Mouse (Mus musculus): ENCODE data around the gene Pdxdc1. TPM values are rescaled to one million over a fixed set of nuclear protein-coding genes. Genes with fewer than 3 reads are reported as not detected.

Gene Pdxdc1
- total and polyA plus RNA-seq, 3 experiments = 36.0 to 64.2 TPM; not detected in 1

GRCm38 (mm10) chr16:13890449-13890848, 12.5 kb downstream of the Pdxdc1 start (continued):
- no peak for TF ChIP-seq MYC (IDR thresholded peaks at IDR 0.05; ENCODE audit: low read depth, low read length)
- TF ChIP-seq NRF1 (IDR thresholded peaks at IDR 0.05; ENCODE audit: insufficient read depth, low read depth, low read length, poor library complexity, severe bottlenecking) = no peak
- TF ChIP-seq ZNF384 (IDR thresholded peaks at IDR 0.05; ENCODE audit: low read depth, low read length) = no peak
- no peak for TF ChIP-seq GABPA (IDR thresholded peaks at IDR 0.05; ENCODE audit: low read depth, low read length)

- H3K4me1 ChIP-seq (ENCODE audit: control insufficient read depth in 1 of 2, insufficient read depth in 2 of 2, low read length in 2 of 2) = no peaks in the 10 kb centered on the region
- H3K79me2 ChIP-seq (ENCODE audit: control insufficient read depth, insufficient read depth, low read length, poor library complexity) = no peaks in the 10 kb centered on the region; the same call in none of the 2 replicates
- H3K27ac ChIP-seq (ENCODE audit: control insufficient read depth, low read depth, low read length) = no peak overlapping the region
- peaks cover 0 to 6% of the 10 kb centered on the region in 2 experiments; a peak in 2 of 4 replicates for H3K36me3 ChIP-seq (ENCODE audit: control insufficient read depth in 1 of 2, insufficient read depth in 2 of 2, low read length in 2 of 2)
- TF ChIP-seq TCF12 (IDR thresholded peaks at IDR 0.05; ENCODE audit: low read depth, low read length) = no peak
- TF ChIP-seq NRF1 (IDR thresholded peaks at IDR 0.05; ENCODE audit: insufficient read depth, low read depth, low read length, poor library complexity, severe bottlenecking) = no peak
- TF ChIP-seq USF2 (IDR thresholded peaks at IDR 0.05; ENCODE audit: borderline replicate concordance in 1 of 2, insufficient read depth in 1 of 2, low read depth in 1 of 2, low read length in 2 of 2) = no peak
- no peak for TF ChIP-seq SIN3A (IDR thresholded peaks at IDR 0.05; ENCODE audit: low read length)
- TF ChIP-seq ELF1 (IDR thresholded peaks at IDR 0.05; ENCODE audit: low read depth, low read length) = no peak
- TF ChIP-seq TBP (IDR thresholded peaks at IDR 0.05; ENCODE audit: low read depth, low read length) = no peak
- TF ChIP-seq RAD21 (IDR thresholded peaks at IDR 0.05; ENCODE audit: low read depth, low read length) = no peak
- TF ChIP-seq ZC3H11A (IDR thresholded peaks at IDR 0.05; ENCODE audit: low read depth, low read length) = no peak
- TF ChIP-seq TAL1 (IDR thresholded peaks at IDR 0.05; ENCODE audit: low read length) = no peak
- TF ChIP-seq MYC (IDR thresholded peaks at IDR 0.05; ENCODE audit: low read depth, low read length) = no peak
- TF ChIP-seq USF1 (IDR thresholded peaks at IDR 0.05; ENCODE audit: low read depth, low read length) = no peak
- TF ChIP-seq ZMIZ1 (IDR thresholded peaks at IDR 0.05; ENCODE audit: low read depth, low read length) = no peak
- no peaks in the 10 kb centered on the region for H3K9me3 ChIP-seq (replicated peaks; ENCODE audit: insufficient read depth, low read length)
- DNase-seq (ENCODE audit: low read depth, low spot score) = no peak
- no peak overlapping the region for H3K4me3 ChIP-seq (ENCODE audit: control insufficient read depth in 1 of 2, insufficient read depth in 1 of 2, low read depth in 2 of 2, low read length in 2 of 2)
- H3K27me3 ChIP-seq (ENCODE audit: control insufficient read depth in 1 of 2, insufficient read depth in 2 of 2, low read length in 2 of 2) = no peaks in the 10 kb centered on the region
- H3K9ac ChIP-seq (ENCODE audit: control insufficient read depth, low read depth, low read length, poor library complexity, severe bottlenecking) = no peak overlapping the region
Measured at GRCm38 (mm10) chr16:13883094-13883774, 19.7 kb downstream of the Pdxdc1 start.

GRCm38 (mm10) chr16:13875483-13875882, 27.4 kb downstream of the Pdxdc1 start:
- H3K9me3 ChIP-seq (replicated peaks; ENCODE audit: insufficient read depth, low read length) = no peaks in the 10 kb centered on the region
- H3K4me3 ChIP-seq (ENCODE audit: control insufficient read depth in 1 of 2, insufficient read depth in 1 of 2, low read depth in 2 of 2, low read length in 2 of 2) = no peak overlapping the region
- H3K36me3 ChIP-seq (ENCODE audit: control insufficient read depth in 1 of 2, insufficient read depth in 2 of 2, low read length in 2 of 2) = peaks cover 0 to 2% of the 10 kb centered on the region in 2 experiments; a peak in 2 of 4 replicates
- H3K79me2 ChIP-seq (ENCODE audit: control insufficient read depth, insufficient read depth, low read length, poor library complexity) = no peaks in the 10 kb centered on the region
- no peak overlapping the region for H3K27ac ChIP-seq (ENCODE audit: control insufficient read depth, low read depth, low read length)
- no peaks in the 10 kb centered on the region for H3K27me3 ChIP-seq (ENCODE audit: control insufficient read depth in 1 of 2, insufficient read depth in 2 of 2, low read length in 2 of 2)
- H3K9ac ChIP-seq (ENCODE audit: control insufficient read depth, low read depth, low read length, poor library complexity, severe bottlenecking) = no peak overlapping the region
- no peak for TF ChIP-seq CTCF (IDR thresholded peaks at IDR 0.05 in 2 of 3, conservative IDR thresholded peaks at IDR 0.05 in 1 of 3; ENCODE audit: control insufficient read depth in 1 of 3, insufficient read depth in 1 of 3, low read depth in 2 of 3, low read length in 3 of 3, poor library complexity in 1 of 3, severe bottlenecking in 1 of 3)
- TF ChIP-seq POLR2AphosphoS5 (IDR thresholded peaks at IDR 0.05; ENCODE audit: borderline replicate concordance, low read depth, low read length) = no peak
- no peak for TF ChIP-seq ZNF384 (IDR thresholded peaks at IDR 0.05; ENCODE audit: low read depth, low read length)
- no peak for TF ChIP-seq POLR2A (IDR thresholded peaks at IDR 0.05; ENCODE audit: control insufficient read depth in 1 of 2, insufficient read depth in 1 of 2, low read depth in 1 of 2, low read length in 2 of 2, poor library complexity in 1 of 2)
- no peak for TF ChIP-seq CHD1 (IDR thresholded peaks at IDR 0.05; ENCODE audit: low read depth, low read length)
- TF ChIP-seq EP300 (IDR thresholded peaks at IDR 0.05; ENCODE audit: low read depth in 1 of 2, low read length in 2 of 2) = no peak
- TF ChIP-seq ZKSCAN1 (IDR thresholded peaks at IDR 0.05; ENCODE audit: low read depth, low read length) = no peak
- TF ChIP-seq MXI1 (IDR thresholded peaks at IDR 0.05; ENCODE audit: low read depth, low read length) = no peak
- no peak for TF ChIP-seq ELF1 (IDR thresholded peaks at IDR 0.05; ENCODE audit: low read depth, low read length)
- no peak for TF ChIP-seq MAX (IDR thresholded peaks at IDR 0.05; ENCODE audit: low read length)
- TF ChIP-seq GATA1 (IDR thresholded peaks at IDR 0.05; ENCODE audit: low read depth, low read length) = no peak
- no peak for DNase-seq (ENCODE audit: low read depth, low spot score)
- no peaks in the 10 kb centered on the region for H3K4me1 ChIP-seq (ENCODE audit: control insufficient read depth in 1 of 2, insufficient read depth in 2 of 2, low read length in 2 of 2)

Measured in MEL (cell line).